Mouse (Mus musculus) liver, adult 2 months (tissue): ENCODE measurements at regions not wholly inside any gene's neighbourhood (a gene's known extent, or its start where the extent isn't known, plus 50 kb on each side); places are given as distances from the start of the nearest gene placed in this dataset.
A peak's percentile ranks its signal among the peaks of the same experiment; 100 is the strongest.

Source experiments
- DNase-seq: peaks from one replicate; pipeline ENCODE4 v3.0.0-alpha.2; 2011; ENCODE audit warnings: low read depth, low spot score; ENCODE audit errors: extremely low read depth
- H3K27ac ChIP-seq: fragments of 200-500 bp; replicated peaks from 2 replicates; pipeline ENCODE4 v1.5.1; 2012; ENCODE audit warnings: low read depth, mild to moderate bottlenecking, control low read depth, inconsistent platforms, low read length; ENCODE audit not compliant: insufficient read depth
- H3K27me3 ChIP-seq: fragments of 200-500 bp; 2 replicates; pipeline ENCODE4 v1.6.1; 2012; ENCODE audit warnings: mild to moderate bottlenecking, moderate library complexity, low read length, inconsistent platforms; ENCODE audit not compliant: control insufficient read depth, insufficient read depth
- H3K36me3 ChIP-seq: fragments of 200-500 bp; 2 replicates; pipeline ENCODE4 v1.6.1; 2012; ENCODE audit warnings: low read length, inconsistent platforms; ENCODE audit not compliant: control insufficient read depth, insufficient read depth
- H3K4me1 ChIP-seq: fragments of 200-500 bp; 2 replicates; pipeline ENCODE4 v1.6.1; 2011; ENCODE audit warnings: low read length; ENCODE audit not compliant: control insufficient read depth, insufficient read depth
- H3K4me3 ChIP-seq: fragments of 200-500 bp; 2 replicates; pipeline ENCODE4 v1.5.1; 2011; ENCODE audit warnings: low read depth, mild to moderate bottlenecking, control low read depth, low read length, moderate library complexity; ENCODE audit not compliant: insufficient read depth
- H3K79me2 ChIP-seq: fragments of 200-500 bp; 2 replicates; pipeline ENCODE4 v1.6.1; 2012; ENCODE audit warnings: inconsistent platforms, mild to moderate bottlenecking, low read length, moderate library complexity; ENCODE audit not compliant: control insufficient read depth, insufficient read depth
- H3K9ac ChIP-seq: fragments of 200-500 bp; 2 replicates; pipeline ENCODE4 v1.6.1; 2012; ENCODE audit warnings: low read depth, mild to moderate bottlenecking, control low read depth, inconsistent platforms, low read length
- CTCF ChIP-seq: fragments of 200-500 bp; IDR thresholded peaks from 2 replicates; pipeline ENCODE4 v1.5.1; 2011; ENCODE audit warnings: low read depth, low read length, control low read depth
- POLR2A ChIP-seq: fragments of 200-500 bp; IDR thresholded peaks from 2 replicates; pipeline ENCODE4 v1.6.1; 2011; ENCODE audit warnings: low read length, control low read depth; ENCODE audit not compliant: insufficient read depth; ENCODE audit errors: extremely low read depth
- WGBS: fragments of 180-500 bp; shearing (Covaris S2); methylation state at CpG from one replicate; pipeline ENCODE4 v1.1.7; 2018; 5-methylcytosine and 5-hydroxymethylcytosine counted together

DNA sequence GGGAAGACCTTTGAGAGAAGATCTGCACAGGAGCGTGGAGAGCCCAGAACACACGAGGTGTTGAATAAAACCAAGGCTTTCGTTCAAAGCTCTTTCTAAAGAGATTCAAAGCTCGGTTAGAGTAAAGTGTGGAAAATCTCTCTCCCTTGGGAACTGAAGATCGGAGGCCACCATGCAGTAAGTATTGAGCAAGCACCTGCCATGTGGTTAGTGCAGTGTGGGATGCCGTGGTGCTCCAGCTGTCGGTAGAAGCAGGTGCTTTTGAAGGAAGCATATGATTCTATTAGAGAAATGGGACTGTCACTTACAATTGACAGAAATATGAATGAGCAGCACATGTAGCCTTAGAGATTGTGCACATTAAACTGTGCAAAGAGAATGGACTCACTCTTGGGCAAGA lies 108.5 kb upstream of the Dusp10 start:
- no peak overlapping the region for H3K9ac ChIP-seq
- no peaks in the 10 kb centered on the region for H3K79me2 ChIP-seq
- WGBS = 89% methylated on average over 7 of the region's 7 CpGs
- no peak for DNase-seq
- no peaks in the 10 kb centered on the region for H3K27me3 ChIP-seq
- H3K36me3 ChIP-seq = no peaks in the 10 kb centered on the region
- no peak overlapping the region for H3K27ac ChIP-seq
- no peak overlapping the region for H3K4me3 ChIP-seq
- TF ChIP-seq CTCF = no peak
- H3K4me1 ChIP-seq = no peaks in the 10 kb centered on the region

DNA sequence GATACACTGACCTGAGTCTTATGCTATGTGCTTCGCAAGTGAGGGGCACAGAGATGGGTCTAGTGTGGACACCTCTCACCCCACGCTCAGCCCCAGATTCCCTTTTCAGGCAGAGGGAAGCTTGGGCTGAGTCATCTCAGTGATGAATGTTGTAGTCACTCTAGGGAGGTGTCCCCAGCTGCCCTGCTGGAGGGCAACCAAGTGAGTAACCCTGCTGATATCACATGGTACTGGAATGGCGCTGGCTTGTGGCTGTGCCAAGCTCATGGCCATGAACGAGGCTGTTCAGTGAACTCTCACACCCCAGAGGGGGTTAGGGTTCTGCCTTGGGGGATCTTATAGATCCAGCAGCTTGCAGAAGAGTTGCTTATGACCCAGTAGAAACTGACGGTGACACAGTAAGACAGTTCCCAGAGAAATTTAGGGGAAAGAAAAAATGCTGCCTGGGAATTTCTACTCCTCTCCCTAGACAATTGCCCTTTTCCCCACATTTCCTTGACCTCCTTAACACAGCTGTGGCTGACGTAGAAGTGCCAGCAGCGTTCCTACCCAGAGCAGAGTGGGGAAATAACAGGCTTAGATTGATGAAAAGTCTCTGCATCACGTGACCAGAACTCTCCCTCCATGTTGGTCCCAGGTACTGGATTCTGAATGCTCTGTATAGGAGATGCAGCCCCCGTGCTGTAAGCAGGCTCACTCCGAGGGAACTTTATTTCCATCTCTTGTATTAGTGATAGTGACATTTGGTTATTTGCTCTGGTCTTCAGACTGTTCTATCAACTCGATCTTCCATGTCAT lies 107.6 kb upstream of the Dusp10 start:
- Histone ChIP-seq H3K79me2 (no peaks in the 10 kb centered on the region), H3K9ac (no peak overlapping the region), H3K27ac (no peak overlapping the region), H3K36me3 (no peaks in the 10 kb centered on the region), H3K4me1 (no peaks in the 10 kb centered on the region), H3K4me3 (no peak overlapping the region), H3K27me3 (no peaks in the 10 kb centered on the region)
- no peak for TF ChIP-seq POLR2A
- no peak for TF ChIP-seq CTCF
- peak; percentile 73 for DNase-seq
- 59% methylated on average over 11 of the region's 11 CpGs for WGBS

DNA sequence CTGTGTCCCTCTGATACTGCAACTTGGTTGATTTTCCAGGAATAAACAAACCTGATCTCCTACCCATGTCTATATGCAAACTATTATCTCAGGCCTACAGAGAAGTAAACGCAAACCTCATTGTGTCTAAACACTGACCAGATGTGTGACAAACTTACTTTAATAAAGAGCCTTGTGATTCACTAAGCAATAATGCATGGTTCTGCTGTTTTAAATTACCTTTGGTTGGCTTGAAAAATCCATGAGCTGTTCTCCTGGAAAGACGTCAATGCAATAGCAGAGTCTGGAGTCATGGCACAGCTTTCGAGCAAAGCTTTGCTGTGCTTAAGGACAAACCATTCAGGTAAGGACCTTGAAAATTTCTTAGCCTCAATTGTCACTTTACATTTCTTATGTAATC lies 95.4 kb upstream of the Dusp10 start:
- Histone ChIP-seq H3K27ac (no peak overlapping the region), H3K79me2 (no peaks in the 10 kb centered on the region), H3K9ac (no peak overlapping the region), H3K27me3 (no peaks in the 10 kb centered on the region), H3K36me3 (no peaks in the 10 kb centered on the region), H3K4me3 (no peak overlapping the region), H3K4me1 (no peaks in the 10 kb centered on the region)
- WGBS = 95% methylated on average over 3 of the region's 3 CpGs
- no peak for TF ChIP-seq POLR2A
- TF ChIP-seq CTCF = no peak
- DNase-seq = no peak

DNA sequence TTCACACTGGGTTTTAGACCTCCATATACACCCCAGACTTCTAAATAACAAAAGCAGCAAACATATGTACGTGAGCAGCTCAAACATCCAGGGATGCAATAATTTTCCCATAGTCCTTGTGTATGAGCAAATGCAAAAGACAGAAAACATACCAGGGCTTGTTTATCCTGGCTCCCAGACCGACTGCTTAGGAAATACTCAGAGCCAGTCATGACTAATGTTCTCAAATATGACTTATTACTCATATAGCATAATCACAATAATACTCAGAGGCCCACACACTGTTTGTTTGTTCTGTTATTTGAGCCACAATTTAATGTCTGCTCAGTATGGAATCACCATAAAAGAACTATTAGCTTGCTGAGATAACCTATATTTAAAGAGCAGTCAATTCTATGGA lies 91.8 kb upstream of the Dusp10 start:
- H3K4me1 ChIP-seq = no peaks in the 10 kb centered on the region
- H3K79me2 ChIP-seq = no peaks in the 10 kb centered on the region
- H3K27me3 ChIP-seq = no peaks in the 10 kb centered on the region
- WGBS = 74% methylated on average over 2 of the region's 2 CpGs
- no peaks in the 10 kb centered on the region for H3K36me3 ChIP-seq
- TF ChIP-seq CTCF (no peak), POLR2A (no peak)
- H3K4me3 ChIP-seq = no peak overlapping the region
- no peak for DNase-seq
- H3K27ac ChIP-seq = no peak overlapping the region
- no peak overlapping the region for H3K9ac ChIP-seq

DNA sequence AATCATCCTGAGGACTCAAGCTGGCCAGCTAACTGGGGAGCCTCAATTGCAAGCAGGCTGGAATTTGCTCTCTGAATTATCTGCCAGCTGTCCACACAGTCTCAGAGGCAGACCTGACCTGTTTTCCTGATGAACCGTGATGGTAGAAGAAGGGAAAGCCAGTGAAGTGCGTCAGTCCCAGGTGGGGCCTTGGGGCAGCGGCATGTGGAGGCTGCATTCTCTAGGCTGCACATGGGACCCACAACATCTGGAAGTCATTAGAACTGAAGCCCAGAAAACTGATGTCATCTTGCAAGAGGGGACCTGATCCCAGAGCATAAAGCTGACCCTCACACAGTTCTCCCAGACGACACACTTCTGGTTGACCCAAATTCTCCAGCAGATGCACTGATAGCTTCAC lies 84.6 kb upstream of the Dusp10 start:
- DNase-seq = no peak
- Histone ChIP-seq H3K36me3 (no peaks in the 10 kb centered on the region), H3K27me3 (no peaks in the 10 kb centered on the region), H3K4me3 (no peak overlapping the region), H3K27ac (no peak overlapping the region), H3K9ac (no peak overlapping the region), H3K79me2 (no peaks in the 10 kb centered on the region), H3K4me1 (no peaks in the 10 kb centered on the region)
- TF ChIP-seq POLR2A = no peak
- TF ChIP-seq CTCF = no peak
- WGBS = 89% methylated on average over 4 of the region's 4 CpGs

DNA sequence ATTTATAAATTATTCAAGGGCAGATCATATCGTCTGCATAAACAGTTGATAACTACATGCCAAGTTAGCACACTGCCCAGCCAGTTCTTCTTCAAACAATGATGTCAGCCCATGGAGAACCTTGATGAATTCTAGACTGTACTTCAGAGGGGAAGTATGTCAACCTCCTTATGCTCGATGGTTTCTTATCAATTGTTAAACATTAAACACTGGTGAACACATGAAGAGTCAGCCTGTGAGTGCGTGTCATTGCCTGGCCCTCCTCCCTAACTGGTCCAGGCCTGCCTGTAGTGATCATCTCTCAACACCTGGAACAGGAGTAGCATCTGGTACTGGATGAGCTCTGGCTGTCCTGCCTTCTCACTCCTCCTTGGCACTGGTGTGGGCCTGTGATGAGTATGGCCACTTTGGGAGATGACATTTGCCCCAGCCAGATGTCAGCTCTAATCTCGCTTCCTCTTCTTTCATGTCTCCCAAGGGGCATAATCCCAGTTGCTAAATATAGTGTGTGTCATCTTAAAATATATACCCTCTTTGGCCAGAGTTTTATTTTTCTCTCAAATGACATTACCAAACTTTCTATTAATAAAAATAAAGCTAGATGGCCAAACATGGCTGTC lies 82.6 kb upstream of the Dusp10 start:
- DNase-seq = no peak
- no peak overlapping the region for H3K27ac ChIP-seq

More for the DNA sequence above, 82.6 kb upstream of the Dusp10 start:
- Histone ChIP-seq H3K4me1 (no peaks in the 10 kb centered on the region), H3K9ac (no peak overlapping the region), H3K27me3 (no peaks in the 10 kb centered on the region), H3K4me3 (no peak overlapping the region), H3K36me3 (no peaks in the 10 kb centered on the region), H3K79me2 (no peaks in the 10 kb centered on the region)
- TF ChIP-seq CTCF (no peak), POLR2A (no peak)
- 52% methylated on average over 4 of the region's 4 CpGs for WGBS
